Mouse (Mus musculus): ENCODE measurements around the gene Tmx2. TPM values are rescaled to one million over a fixed set of nuclear protein-coding genes. Genes with fewer than 3 reads are reported as not detected.

The Tmx2 gene
- polyA plus RNA-seq, 1 experiment from 2014 or later = 175 TPM

- peaks cover 11% of the 10 kb centered on the region for H3K36me3 ChIP-seq (replicated peaks)
- peaks cover 25% of the 10 kb centered on the region for H3K4me1 ChIP-seq
- peak; percentile 97 for ATAC-seq (ENCODE audit: low FRiP score)
- peak within 1 kb of the TSS; percentile 79 for H3K4me2 ChIP-seq
- peak within 1 kb of the TSS; percentile 96 for H3K9ac ChIP-seq
- WGBS = 0% methylated on average over 89 of the region's 107 CpGs
- no peaks in the 10 kb centered on the region for H3K27me3 ChIP-seq
- no peaks in the 10 kb centered on the region for H3K9me3 ChIP-seq
- H3K27ac ChIP-seq = peak within 1 kb of the TSS; percentile 98
- H3K4me3 ChIP-seq (replicated peaks) = peak within 1 kb of the TSS; percentile 93
Measured at GRCm38 (mm10) chr2:84714811-84715561, 36.0 kb upstream of the Tmx2 start, which contains the start of gene Zdhhc5. Zdhhc5 (minus strand) TSS chr2:84715180.

- Histone ChIP-seq H3K9ac (peak overlapping the region; percentile 96), H3K4me2 (peak overlapping the region; percentile 73), H3K36me3 (replicated peaks) (peaks cover 15% of the 10 kb centered on the region), H3K4me1 (peaks cover 29% of the 10 kb centered on the region), H3K27ac (peak overlapping the region; percentile 98), H3K9me3 (no peaks in the 10 kb centered on the region), H3K4me3 (replicated peaks) (peak overlapping the region; percentile 93), H3K27me3 (no peaks in the 10 kb centered on the region)
- peak; percentile 18; the same call in 1 of the 2 replicates for ATAC-seq (ENCODE audit: low FRiP score)
- under 1% methylated on average over 16 of the region's 26 CpGs for WGBS
Measured at GRCm38 (mm10) chr2:84714422-84714810, 35.5 kb upstream of the Tmx2 start.

GRCm38 (mm10) chr2:84711898-84712297 is 33.0 kb upstream of the Tmx2 start:
- Histone ChIP-seq H3K36me3 (replicated peaks) (peaks cover 26% of the 10 kb centered on the region), H3K4me1 (peaks cover 47% of the 10 kb centered on the region), H3K9me3 (no peaks in the 10 kb centered on the region), H3K27me3 (no peaks in the 10 kb centered on the region), H3K9ac (no peak overlapping the region), H3K4me2 (no peak overlapping the region), H3K4me3 (replicated peaks) (no peak overlapping the region), H3K27ac (no peak overlapping the region)
- 84% methylated on average over 2 of the region's 2 CpGs for WGBS
- ATAC-seq (ENCODE audit: low FRiP score) = no peak

- Histone ChIP-seq H3K27ac (peak overlapping the region; percentile 57), H3K4me3 (replicated peaks) (no peak overlapping the region), H3K9ac (no peak overlapping the region), H3K4me2 (no peak overlapping the region), H3K36me3 (replicated peaks) (peaks cover 38% of the 10 kb centered on the region), H3K9me3 (no peaks in the 10 kb centered on the region), H3K4me1 (peaks cover 29% of the 10 kb centered on the region), H3K27me3 (no peaks in the 10 kb centered on the region)
- 38% methylated on average over 1 of the region's 1 CpGs for WGBS
- ATAC-seq (ENCODE audit: low FRiP score) = peak; percentile 68; the same call in 1 of the 2 replicates
Measured at GRCm38 (mm10) chr2:84707523-84707922, 28.6 kb upstream of the Tmx2 start.

- Histone ChIP-seq H3K27me3 (no peaks in the 10 kb centered on the region), H3K27ac (no peak overlapping the region), H3K9ac (no peak overlapping the region), H3K4me3 (replicated peaks) (no peak overlapping the region), H3K36me3 (replicated peaks) (peaks cover 39% of the 10 kb centered on the region), H3K4me1 (peaks cover 22% of the 10 kb centered on the region), H3K4me2 (no peak overlapping the region), H3K9me3 (no peaks in the 10 kb centered on the region)
- 86% methylated on average over 1 of the region's 1 CpGs for WGBS
- ATAC-seq (ENCODE audit: low FRiP score) = no peak
Measured at GRCm38 (mm10) chr2:84705295-84705694, 26.4 kb upstream of the Tmx2 start.

- Histone ChIP-seq H3K4me3 (replicated peaks) (no peak overlapping the region), H3K9ac (no peak overlapping the region), H3K4me1 (peaks cover 19% of the 10 kb centered on the region), H3K4me2 (no peak overlapping the region), H3K9me3 (no peaks in the 10 kb centered on the region), H3K36me3 (replicated peaks) (peaks cover 32% of the 10 kb centered on the region), H3K27ac (no peak overlapping the region), H3K27me3 (no peaks in the 10 kb centered on the region)
- no peak for ATAC-seq (ENCODE audit: low FRiP score)
- WGBS = 74% methylated on average over 5 of the region's 5 CpGs
Measured at GRCm38 (mm10) chr2:84704329-84704728, 25.4 kb upstream of the Tmx2 start.

- H3K4me3 ChIP-seq (replicated peaks) = no peak overlapping the region
- H3K27me3 ChIP-seq = no peaks in the 10 kb centered on the region
- H3K27ac ChIP-seq = no peak overlapping the region
- no peak overlapping the region for H3K9ac ChIP-seq
- H3K4me2 ChIP-seq = no peak overlapping the region
- peaks cover 28% of the 10 kb centered on the region for H3K36me3 ChIP-seq (replicated peaks)
- H3K9me3 ChIP-seq = no peaks in the 10 kb centered on the region
- H3K4me1 ChIP-seq = peaks cover 13% of the 10 kb centered on the region
- no peak for ATAC-seq (ENCODE audit: low FRiP score)
- whole genome bisulfite sequencing = 92% methylated on average over 1 of the region's 1 CpGs
Measured at GRCm38 (mm10) chr2:84703497-84703896, 24.6 kb upstream of the Tmx2 start.

GRCm38 (mm10) chr2:84695007-84695695 is 16.2 kb upstream of the Tmx2 start:
- H3K36me3 ChIP-seq (replicated peaks) = peaks cover 65% of the 10 kb centered on the region
- no peak overlapping the region for H3K9ac ChIP-seq
- no peak overlapping the region for H3K27ac ChIP-seq
- no peaks in the 10 kb centered on the region for H3K27me3 ChIP-seq
- H3K9me3 ChIP-seq = no peaks in the 10 kb centered on the region
- 93% methylated on average over 5 of the region's 5 CpGs for WGBS
- no peaks in the 10 kb centered on the region for H3K4me1 ChIP-seq
- no peak overlapping the region for H3K4me3 ChIP-seq (replicated peaks)
- no peak for ATAC-seq (ENCODE audit: low FRiP score)
- no peak overlapping the region for H3K4me2 ChIP-seq

GRCm38 (mm10) chr2:84690050-84690449 is 11.1 kb upstream of the Tmx2 start:
- ATAC-seq (ENCODE audit: low FRiP score) = no peak
- 92% methylated on average over 12 of the region's 12 CpGs for WGBS
- H3K27ac ChIP-seq = no peak overlapping the region
- H3K36me3 ChIP-seq (replicated peaks) = peaks cover 91% of the 10 kb centered on the region
- no peaks in the 10 kb centered on the region for H3K27me3 ChIP-seq
- no peak overlapping the region for H3K4me3 ChIP-seq (replicated peaks)
- H3K4me1 ChIP-seq = no peaks in the 10 kb centered on the region
- H3K9me3 ChIP-seq = no peaks in the 10 kb centered on the region
- no peak overlapping the region for H3K9ac ChIP-seq
- H3K4me2 ChIP-seq = no peak overlapping the region

- H3K4me1 ChIP-seq = no peaks in the 10 kb centered on the region
- WGBS = 87% methylated on average over 2 of the region's 2 CpGs
- H3K27me3 ChIP-seq = no peaks in the 10 kb centered on the region
- H3K4me2 ChIP-seq = no peak overlapping the region
- no peak overlapping the region for H3K4me3 ChIP-seq (replicated peaks)
- peaks cover 87% of the 10 kb centered on the region for H3K36me3 ChIP-seq (replicated peaks)
- H3K9ac ChIP-seq = no peak overlapping the region
- no peak for ATAC-seq (ENCODE audit: low FRiP score)
- no peak overlapping the region for H3K27ac ChIP-seq
- H3K9me3 ChIP-seq = no peaks in the 10 kb centered on the region
Measured at GRCm38 (mm10) chr2:84688080-84688844, 9.3 kb upstream of the Tmx2 start.

- no peak overlapping the region for H3K4me3 ChIP-seq (replicated peaks)
- H3K36me3 ChIP-seq (replicated peaks) = peaks cover 39% of the 10 kb centered on the region
- no peak overlapping the region for H3K4me2 ChIP-seq
- peaks cover 10% of the 10 kb centered on the region for H3K4me1 ChIP-seq
- ATAC-seq (ENCODE audit: low FRiP score) = no peak
- 88% methylated on average over 6 of the region's 6 CpGs for WGBS
- no peaks in the 10 kb centered on the region for H3K27me3 ChIP-seq
- H3K9ac ChIP-seq = no peak overlapping the region
- H3K9me3 ChIP-seq = no peaks in the 10 kb centered on the region
- no peak overlapping the region for H3K27ac ChIP-seq
Measured at GRCm38 (mm10) chr2:84682605-84683183, 3.8 kb upstream of the Tmx2 start.
